Mouse (Mus musculus) embryonic facial prominence, embryonic 13.5 days (tissue): ENCODE measurements at regions not wholly inside any gene's neighbourhood (a gene's known extent, or its start where the extent isn't known, plus 50 kb on each side); places are given as distances from the start of the nearest gene placed in this dataset.

Source experiments
- ATAC-seq: fragments of 200-750 bp; cut with Nextera tagmentation; 2 replicates; pipeline ENCODE4 v1.8.0; 2017; ENCODE audit warnings: low read depth; ENCODE audit not compliant: insufficient number of reproducible peaks, insufficient read depth, low FRiP score, low TSS enrichment
- H3K27ac ChIP-seq: fragments of 300-500 bp; sonication (generic); 2 replicates; pipeline ENCODE4 v1.5.1; 2015; ENCODE audit warnings: moderate library complexity, mild to moderate bottlenecking, inconsistent platforms
- H3K27me3 ChIP-seq: fragments of 300-500 bp; sonication (generic); 2 replicates; pipeline ENCODE4 v1.6.1; 2015; ENCODE audit warnings: mild to moderate bottlenecking, inconsistent platforms
- H3K36me3 ChIP-seq: fragments of 300-500 bp; sonication (generic); 2 replicates; pipeline ENCODE4 v1.6.1; 2015; ENCODE audit warnings: mild to moderate bottlenecking, inconsistent platforms
- H3K4me1 ChIP-seq: fragments of 300-500 bp; sonication (generic); 2 replicates; pipeline ENCODE4 v1.6.1; 2015; ENCODE audit warnings: inconsistent platforms
- H3K4me2 ChIP-seq: fragments of 300-500 bp; sonication (generic); 2 replicates; pipeline ENCODE4 v1.6.1; 2015; ENCODE audit warnings: moderate library complexity, mild to moderate bottlenecking, inconsistent platforms
- H3K4me3 ChIP-seq: fragments of 300-500 bp; sonication (generic); 2 replicates; pipeline ENCODE4 v1.5.1; 2015; ENCODE audit warnings: mild to moderate bottlenecking, inconsistent platforms
- H3K9ac ChIP-seq: fragments of 300-500 bp; sonication (generic); 2 replicates; pipeline ENCODE4 v1.6.1; 2015; ENCODE audit warnings: mild to moderate bottlenecking, inconsistent platforms
- H3K9me3 ChIP-seq: fragments of 300-500 bp; sonication (generic); 2 replicates; pipeline ENCODE4 v1.6.1; 2016; ENCODE audit warnings: inconsistent platforms
- WGBS: fragments of 180-500 bp; shearing (Covaris S2); methylation state at CpG from one replicate; pipeline ENCODE4 v1.1.7; 2015; ENCODE audit warnings: mixed read lengths; 5-methylcytosine and 5-hydroxymethylcytosine counted together

DNA sequence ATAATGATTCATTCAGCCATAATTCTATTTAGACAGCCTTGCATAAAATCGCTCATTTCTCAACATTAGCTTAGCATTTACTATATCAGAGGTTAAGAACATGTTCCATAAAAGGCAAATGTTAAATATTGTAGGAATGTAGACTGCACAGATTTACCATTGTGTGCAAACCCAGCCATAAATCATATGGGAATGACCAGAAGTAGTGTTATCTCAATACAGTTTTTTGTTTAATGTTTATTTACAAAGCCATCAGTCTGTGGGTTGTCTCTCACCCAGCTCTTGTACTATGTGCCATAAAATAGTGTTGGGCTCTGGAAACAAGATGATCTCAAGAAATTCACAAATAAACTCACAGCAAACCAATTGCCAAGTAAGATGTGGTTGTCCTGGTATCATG is 220.0 kb upstream of the Gm12728 start:
- ATAC-seq, result no peak
- no peaks in the 10 kb centered on the region for H3K36me3 ChIP-seq
- H3K4me2 ChIP-seq, result no peak overlapping the region
- H3K27me3 ChIP-seq, result no peaks in the 10 kb centered on the region
- 88% methylated on average over 1 of the region's 1 CpGs for WGBS
- H3K4me3 ChIP-seq, result no peak overlapping the region
- no peak overlapping the region for H3K9ac ChIP-seq
- H3K4me1 ChIP-seq, result no peaks in the 10 kb centered on the region
- no peaks in the 10 kb centered on the region for H3K9me3 ChIP-seq
- H3K27ac ChIP-seq, result no peak overlapping the region

- Histone ChIP-seq H3K36me3 (no peaks in the 10 kb centered on the region), H3K4me3 (no peak overlapping the region), H3K27me3 (no peaks in the 10 kb centered on the region), H3K4me2 (no peak overlapping the region), H3K9ac (no peak overlapping the region), H3K9me3 (no peaks in the 10 kb centered on the region; the same call in 1 of the 2 replicates), H3K4me1 (no peaks in the 10 kb centered on the region), H3K27ac (no peak overlapping the region)
- 64% methylated on average over 2 of the region's 2 CpGs for WGBS
- ATAC-seq, result no peak
These were observed 214.1 kb upstream of the Gm12728 start for GRCm38 (mm10) chr4:105575550-105575949.

DNA sequence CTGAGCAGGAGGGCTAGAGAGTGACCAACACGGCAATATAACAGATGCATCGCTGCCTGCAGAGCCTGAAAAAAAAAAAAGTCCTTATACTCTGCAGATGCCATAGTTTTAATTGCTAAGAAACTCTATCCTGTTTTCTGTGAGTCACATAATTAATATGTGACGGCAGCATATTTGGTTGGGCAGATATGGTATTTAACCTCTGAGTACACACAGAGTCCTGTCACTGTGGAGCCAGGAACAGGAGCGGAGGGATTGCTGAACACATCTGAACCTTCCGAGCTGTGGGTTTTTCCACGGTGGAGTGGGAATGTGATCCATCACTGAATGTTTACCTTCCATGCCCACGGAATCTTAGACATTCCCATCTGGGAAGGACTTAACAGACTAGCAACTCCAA is 208.7 kb upstream of the Gm12728 start:
- Histone ChIP-seq H3K4me3 (no peak overlapping the region), H3K27me3 (no peaks in the 10 kb centered on the region), H3K4me1 (peaks cover 8% of the 10 kb centered on the region; the same call in 1 of the 2 replicates), H3K4me2 (no peak overlapping the region), H3K27ac (no peak overlapping the region), H3K9me3 (no peaks in the 10 kb centered on the region; the same call in 1 of the 2 replicates), H3K36me3 (no peaks in the 10 kb centered on the region), H3K9ac (no peak overlapping the region)
- no peak for ATAC-seq
- 53% methylated on average over 7 of the region's 7 CpGs for whole genome bisulfite sequencing

- whole genome bisulfite sequencing, result 58% methylated on average over 10 of the region's 10 CpGs
- Histone ChIP-seq H3K27me3 (no peaks in the 10 kb centered on the region), H3K36me3 (no peaks in the 10 kb centered on the region), H3K27ac (no peak overlapping the region), H3K4me1 (peaks cover 8% of the 10 kb centered on the region; the same call in 1 of the 2 replicates), H3K9ac (no peak overlapping the region), H3K4me2 (no peak overlapping the region), H3K9me3 (no peaks in the 10 kb centered on the region), H3K4me3 (no peak overlapping the region)
- no peak for ATAC-seq
These were observed 205.2 kb upstream of the Gm12728 start for GRCm38 (mm10) chr4:105584329-105584925.

- no peak overlapping the region for H3K27ac ChIP-seq
- no peak for ATAC-seq
- peaks cover 12% of the 10 kb centered on the region for H3K4me1 ChIP-seq
- no peak overlapping the region for H3K4me2 ChIP-seq
- H3K36me3 ChIP-seq, result no peaks in the 10 kb centered on the region
- H3K4me3 ChIP-seq, result no peak overlapping the region
- 70% methylated on average over 1 of the region's 1 CpGs for WGBS
- H3K27me3 ChIP-seq, result no peaks in the 10 kb centered on the region
- H3K9ac ChIP-seq, result no peak overlapping the region
- H3K9me3 ChIP-seq, result no peaks in the 10 kb centered on the region
These were observed 186.0 kb upstream of the Gm12728 start for GRCm38 (mm10) chr4:105603661-105604060.

- ATAC-seq, result no peak
- Histone ChIP-seq H3K4me1 (peaks cover 12% of the 10 kb centered on the region), H3K27ac (no peak overlapping the region), H3K4me2 (no peak overlapping the region), H3K27me3 (no peaks in the 10 kb centered on the region), H3K9ac (no peak overlapping the region), H3K9me3 (no peaks in the 10 kb centered on the region), H3K36me3 (no peaks in the 10 kb centered on the region), H3K4me3 (no peak overlapping the region)
- 81% methylated on average over 2 of the region's 2 CpGs for WGBS
These were observed 185.1 kb upstream of the Gm12728 start for GRCm38 (mm10) chr4:105604607-105605006.

- Histone ChIP-seq H3K4me3 (no peak overlapping the region), H3K4me2 (no peak overlapping the region), H3K4me1 (peaks cover 10% of the 10 kb centered on the region), H3K9ac (no peak overlapping the region), H3K9me3 (no peaks in the 10 kb centered on the region), H3K27ac (no peak overlapping the region), H3K27me3 (no peaks in the 10 kb centered on the region), H3K36me3 (no peaks in the 10 kb centered on the region)
- ATAC-seq, result no peak
- WGBS, result 17% methylated on average over 5 of the region's 5 CpGs
These were observed 182.9 kb upstream of the Gm12728 start for GRCm38 (mm10) chr4:105606731-105607130.

DNA sequence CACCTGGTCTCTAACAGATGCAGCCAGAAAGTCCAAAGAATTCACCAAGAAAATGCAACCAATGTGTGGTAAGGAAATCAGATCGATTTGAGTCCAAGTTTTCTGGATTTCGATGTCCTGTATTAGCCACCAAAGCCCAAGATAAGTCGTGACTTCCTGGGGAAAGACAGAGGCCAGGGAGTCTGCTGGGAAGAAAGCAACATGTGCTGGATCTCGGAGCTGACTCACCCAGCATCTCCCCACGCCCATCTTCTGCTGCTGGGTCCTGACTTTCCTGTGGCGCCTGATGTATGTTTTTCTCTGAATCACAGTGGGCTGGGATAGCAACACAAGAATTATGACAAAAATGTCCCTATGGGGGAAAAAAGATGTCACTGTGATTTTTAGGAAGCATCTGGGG is 178.8 kb upstream of the Gm12728 start:
- no peaks in the 10 kb centered on the region for H3K9me3 ChIP-seq
- H3K4me3 ChIP-seq, result no peak overlapping the region
- WGBS, result 77% methylated on average over 6 of the region's 6 CpGs
- H3K4me2 ChIP-seq, result no peak overlapping the region
- H3K27me3 ChIP-seq, result no peaks in the 10 kb centered on the region
- ATAC-seq, result no peak
- no peak overlapping the region for H3K27ac ChIP-seq
- H3K9ac ChIP-seq, result no peak overlapping the region
- H3K36me3 ChIP-seq, result no peaks in the 10 kb centered on the region
- peaks cover 6% of the 10 kb centered on the region for H3K4me1 ChIP-seq

GRCm38 (mm10) chr4:105614390-105614789 is 175.3 kb upstream of the Gm12728 start:
- no peaks in the 10 kb centered on the region for H3K36me3 ChIP-seq
- H3K27me3 ChIP-seq, result no peaks in the 10 kb centered on the region
- WGBS, result 72% methylated on average over 2 of the region's 2 CpGs
- no peak overlapping the region for H3K4me2 ChIP-seq
- no peak overlapping the region for H3K4me3 ChIP-seq
- ATAC-seq, result no peak
- H3K9ac ChIP-seq, result no peak overlapping the region
- H3K9me3 ChIP-seq, result no peaks in the 10 kb centered on the region
- H3K4me1 ChIP-seq, result no peaks in the 10 kb centered on the region
- H3K27ac ChIP-seq, result no peak overlapping the region

DNA sequence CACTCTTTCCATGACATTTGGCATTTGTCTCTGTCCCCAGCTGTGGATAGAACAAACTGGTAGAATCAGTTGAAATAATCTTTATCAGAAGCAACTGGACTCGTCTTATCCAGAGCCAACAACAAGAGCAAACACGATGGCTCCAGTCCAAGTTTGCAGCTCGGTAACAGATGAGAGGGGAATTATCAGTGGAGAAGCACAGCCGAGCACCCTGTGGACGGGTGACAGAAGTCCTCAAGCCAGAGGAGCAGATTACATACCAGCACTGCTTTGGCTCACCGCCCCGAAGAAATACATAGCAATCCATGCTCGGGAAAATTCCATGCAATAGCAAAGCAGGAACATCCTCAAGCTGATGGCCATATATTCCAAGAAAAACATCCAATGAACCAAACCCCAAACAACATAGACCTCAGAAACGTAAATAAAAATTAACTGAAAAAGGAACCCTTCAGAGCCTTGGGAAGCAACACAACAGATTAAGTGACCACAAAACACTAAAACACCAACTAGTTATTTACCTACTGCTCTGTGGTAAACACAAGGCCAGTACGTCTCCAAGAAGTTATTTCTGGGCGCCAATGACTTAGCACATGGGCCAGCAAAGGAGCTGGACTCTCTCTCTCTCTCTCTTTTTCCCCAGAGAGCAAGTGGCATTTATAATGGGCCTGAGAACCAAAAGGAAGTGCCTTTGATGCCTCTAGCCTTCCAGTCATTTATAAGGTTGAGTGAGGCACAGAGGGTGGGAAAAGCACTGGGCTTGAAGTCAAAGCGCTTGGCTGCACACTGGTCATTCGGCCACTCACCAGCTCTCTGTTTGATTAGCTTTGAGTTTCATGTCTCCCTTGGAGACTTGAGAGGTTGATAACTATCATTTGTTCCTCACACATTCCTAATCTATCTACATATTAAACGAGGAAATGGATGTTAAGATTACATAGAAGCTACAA is 163.0 kb upstream of the Gm12728 start:
- 74% methylated on average over 14 of the region's 14 CpGs for WGBS
- Histone ChIP-seq H3K36me3 (no peaks in the 10 kb centered on the region), H3K9me3 (no peaks in the 10 kb centered on the region), H3K27ac (no peak overlapping the region), H3K4me1 (peaks cover 12% of the 10 kb centered on the region; the same call in 1 of the 2 replicates), H3K27me3 (no peaks in the 10 kb centered on the region), H3K4me2 (no peak overlapping the region), H3K9ac (no peak overlapping the region), H3K4me3 (no peak overlapping the region)
- ATAC-seq, result no peak

- H3K36me3 ChIP-seq, result no peaks in the 10 kb centered on the region
- no peak for ATAC-seq
- H3K27ac ChIP-seq, result no peak overlapping the region
- no peak overlapping the region for H3K4me2 ChIP-seq
- H3K9ac ChIP-seq, result no peak overlapping the region
- H3K9me3 ChIP-seq, result no peaks in the 10 kb centered on the region
- H3K4me3 ChIP-seq, result no peak overlapping the region
- 61% methylated on average over 4 of the region's 4 CpGs for WGBS
- H3K4me1 ChIP-seq, result peaks cover 12% of the 10 kb centered on the region; the same call in 1 of the 2 replicates
- H3K27me3 ChIP-seq, result no peaks in the 10 kb centered on the region
These were observed 160.1 kb upstream of the Gm12728 start for GRCm38 (mm10) chr4:105629581-105629980.
